Mouse (Mus musculus): Measurements from ENCODE around the gene Rps18. TPM values are rescaled to one million over a fixed set of nuclear protein-coding genes. Genes with fewer than 3 reads are reported as not detected.

The Rps18 gene
- polyA plus RNA-seq, 1 experiment, result 212 TPM

- H3K27ac ChIP-seq (ENCODE audit: control insufficient read depth, insufficient read depth, low read depth, low read length), result peak within 1 kb of the TSS; percentile 19; the same call in 1 of the 2 replicates
- H3K27me3 ChIP-seq (ENCODE audit: control insufficient read depth, insufficient read depth, low read length), result no peaks in the 10 kb centered on the region
- no peaks in the 10 kb centered on the region; the same call in 1 of the 2 replicates for H3K36me3 ChIP-seq (ENCODE audit: control insufficient read depth, insufficient read depth, low read length)
- H3K4me1 ChIP-seq (ENCODE audit: control insufficient read depth, insufficient read depth, low read length), result peaks cover 20% of the 10 kb centered on the region
- H3K4me3 ChIP-seq (ENCODE audit: control insufficient read depth, low read depth, low read length), result peak within 1 kb of the TSS; percentile 60
- TF ChIP-seq POLR2A (IDR thresholded peaks at IDR 0.05; ENCODE audit: control insufficient read depth, low read depth, low read length) (peak; percentile 59; the same call in 1 of the 2 replicates), CTCF (IDR thresholded peaks at IDR 0.05; ENCODE audit: control insufficient read depth, insufficient read depth, insufficient replicate concordance, low read depth, low read length) (no peak)
Observed at GRCm38 (mm10) chr17:33951021-33951946, 4.5 kb downstream of the Rps18 start, which contains the start of gene B3galt4. Gene B3galt4, minus strand, starts transcription at chr17:33951488.

- no peak overlapping the region for H3K27ac ChIP-seq (ENCODE audit: control insufficient read depth, insufficient read depth, low read depth, low read length)
- H3K4me1 ChIP-seq (ENCODE audit: control insufficient read depth, insufficient read depth, low read length), result peaks cover 19% of the 10 kb centered on the region
- H3K27me3 ChIP-seq (ENCODE audit: control insufficient read depth, insufficient read depth, low read length), result no peaks in the 10 kb centered on the region
- H3K36me3 ChIP-seq (ENCODE audit: control insufficient read depth, insufficient read depth, low read length), result no peaks in the 10 kb centered on the region; the same call in 1 of the 2 replicates
- no peak for TF ChIP-seq CTCF (IDR thresholded peaks at IDR 0.05; ENCODE audit: control insufficient read depth, insufficient read depth, insufficient replicate concordance, low read depth, low read length)
- no peak for TF ChIP-seq POLR2A (IDR thresholded peaks at IDR 0.05; ENCODE audit: control insufficient read depth, low read depth, low read length)
- no peak overlapping the region; the same call in 1 of the 2 replicates for H3K4me3 ChIP-seq (ENCODE audit: control insufficient read depth, low read depth, low read length)
Observed at GRCm38 (mm10) chr17:33950131-33950625, 5.6 kb downstream of the Rps18 start.

- no peaks in the 10 kb centered on the region for H3K27me3 ChIP-seq (ENCODE audit: control insufficient read depth, insufficient read depth, low read length)
- peaks cover 1% of the 10 kb centered on the region; the same call in 1 of the 2 replicates for H3K36me3 ChIP-seq (ENCODE audit: control insufficient read depth, insufficient read depth, low read length)
- peaks cover 17% of the 10 kb centered on the region for H3K4me1 ChIP-seq (ENCODE audit: control insufficient read depth, insufficient read depth, low read length)
- H3K27ac ChIP-seq (ENCODE audit: control insufficient read depth, insufficient read depth, low read depth, low read length), result no peak overlapping the region
- H3K4me3 ChIP-seq (ENCODE audit: control insufficient read depth, low read depth, low read length), result no peak overlapping the region
- TF ChIP-seq CTCF (IDR thresholded peaks at IDR 0.05; ENCODE audit: control insufficient read depth, insufficient read depth, insufficient replicate concordance, low read depth, low read length), result no peak
Observed at GRCm38 (mm10) chr17:33948905-33949537, 6.8 kb downstream of the Rps18 start.

- H3K4me3 ChIP-seq (ENCODE audit: control insufficient read depth, low read depth, low read length), result no peak overlapping the region
- H3K4me1 ChIP-seq (ENCODE audit: control insufficient read depth, insufficient read depth, low read length), result peaks cover 17% of the 10 kb centered on the region
- H3K27ac ChIP-seq (ENCODE audit: control insufficient read depth, insufficient read depth, low read depth, low read length), result no peak overlapping the region
- H3K27me3 ChIP-seq (ENCODE audit: control insufficient read depth, insufficient read depth, low read length), result no peaks in the 10 kb centered on the region
- H3K36me3 ChIP-seq (ENCODE audit: control insufficient read depth, insufficient read depth, low read length), result peaks cover 1% of the 10 kb centered on the region; the same call in 1 of the 2 replicates
- TF ChIP-seq POLR2A (IDR thresholded peaks at IDR 0.05; ENCODE audit: control insufficient read depth, low read depth, low read length) (no peak), CTCF (IDR thresholded peaks at IDR 0.05; ENCODE audit: control insufficient read depth, insufficient read depth, insufficient replicate concordance, low read depth, low read length) (no peak)
Observed at GRCm38 (mm10) chr17:33948090-33948904, 7.5 kb downstream of the Rps18 start.

DNA sequence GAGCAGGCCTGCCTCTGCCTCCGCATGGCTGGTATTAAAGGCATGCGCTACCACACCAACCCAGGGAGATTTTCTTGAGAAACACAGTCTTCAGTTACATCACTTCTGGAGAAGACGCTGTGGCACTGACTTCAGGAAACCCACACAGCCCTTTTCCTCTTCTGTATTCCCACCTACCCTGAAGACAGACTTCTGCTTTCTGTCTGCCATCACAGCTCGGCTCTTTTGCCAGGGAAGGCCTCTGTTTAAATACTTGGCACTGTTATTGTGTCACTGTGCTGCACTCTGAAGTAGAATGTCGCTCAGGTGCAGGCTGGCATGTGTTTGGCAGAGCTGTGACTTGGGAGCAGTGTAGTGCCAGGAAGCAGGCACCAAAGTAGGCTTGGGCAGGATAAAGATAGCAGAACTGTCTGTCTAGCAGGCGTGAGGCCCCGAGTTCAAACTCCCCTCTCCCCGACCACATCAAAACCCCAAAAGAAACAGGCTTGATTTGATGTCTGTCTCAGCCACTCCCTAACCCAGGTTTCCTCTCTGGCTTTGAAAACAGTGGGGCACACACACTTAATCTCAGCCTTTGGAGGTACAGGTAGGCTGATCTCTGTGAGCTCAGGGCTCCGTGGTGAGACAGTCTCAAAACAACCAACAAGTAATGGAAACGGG is 8.2 kb downstream of the Rps18 start:
- no peak overlapping the region for H3K27ac ChIP-seq (ENCODE audit: control insufficient read depth, insufficient read depth, low read depth, low read length)

DNA sequence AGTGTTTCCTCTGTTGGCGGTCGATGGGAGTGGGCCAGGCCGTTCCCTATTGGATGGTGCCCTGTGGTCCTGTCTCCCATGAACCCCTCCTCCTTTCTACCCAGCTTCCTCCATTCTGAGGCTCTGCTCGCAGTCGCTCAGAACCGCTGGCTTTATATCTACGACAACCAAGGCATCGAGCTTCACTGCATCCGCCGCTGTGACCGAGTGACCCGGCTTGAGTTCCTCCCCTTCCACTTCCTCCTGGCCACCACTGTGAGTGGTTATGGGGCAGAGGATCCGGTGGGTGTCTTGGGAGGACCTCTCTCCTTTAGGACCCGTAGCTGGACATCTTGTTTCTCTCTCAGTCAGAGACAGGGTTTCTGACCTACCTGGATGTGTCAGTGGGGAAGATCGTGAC is 12.3 kb downstream of the Rps18 start:
- no peaks in the 10 kb centered on the region for H3K27me3 ChIP-seq (ENCODE audit: control insufficient read depth, insufficient read depth, low read length)
- H3K4me3 ChIP-seq (ENCODE audit: control insufficient read depth, low read depth, low read length), result no peak overlapping the region
- 0 out of 2 replicates have a peak, but pooled peaks cover 1% of the 10 kb centered on the region for H3K36me3 ChIP-seq (ENCODE audit: control insufficient read depth, insufficient read depth, low read length)
- peaks cover 18% of the 10 kb centered on the region for H3K4me1 ChIP-seq (ENCODE audit: control insufficient read depth, insufficient read depth, low read length)
- no peak overlapping the region for H3K27ac ChIP-seq (ENCODE audit: control insufficient read depth, insufficient read depth, low read depth, low read length)
- TF ChIP-seq CTCF (IDR thresholded peaks at IDR 0.05; ENCODE audit: control insufficient read depth, insufficient read depth, insufficient replicate concordance, low read depth, low read length) (no peak), POLR2A (IDR thresholded peaks at IDR 0.05; ENCODE audit: control insufficient read depth, low read depth, low read length) (no peak)

More for the DNA sequence above, 8.2 kb downstream of the Rps18 start:
- peaks cover 17% of the 10 kb centered on the region for H3K4me1 ChIP-seq (ENCODE audit: control insufficient read depth, insufficient read depth, low read length)
- H3K36me3 ChIP-seq (ENCODE audit: control insufficient read depth, insufficient read depth, low read length), result 0 out of 2 replicates have a peak, but pooled peaks cover 1% of the 10 kb centered on the region
- H3K27me3 ChIP-seq (ENCODE audit: control insufficient read depth, insufficient read depth, low read length), result no peaks in the 10 kb centered on the region
- TF ChIP-seq CTCF (IDR thresholded peaks at IDR 0.05; ENCODE audit: control insufficient read depth, insufficient read depth, insufficient replicate concordance, low read depth, low read length), result no peak
- TF ChIP-seq POLR2A (IDR thresholded peaks at IDR 0.05; ENCODE audit: control insufficient read depth, low read depth, low read length), result no peak
- H3K4me3 ChIP-seq (ENCODE audit: control insufficient read depth, low read depth, low read length), result no peak overlapping the region

Data from testis, adult 2 months (tissue).